Mouse (Mus musculus): ENCODE data around the gene Dhdh. TPM values are rescaled to one million over a fixed set of nuclear protein-coding genes. Genes with fewer than 3 reads are reported as not detected.
"Not testable (repeated sequence)": the region's sequence is repeated elsewhere in the genome, so short reads cannot be mapped to it uniquely, and the experiment has no call there.

Dhdh gene
- total and polyA plus RNA-seq, 2 experiments, result 37.7 to 73.7 TPM

DNA sequence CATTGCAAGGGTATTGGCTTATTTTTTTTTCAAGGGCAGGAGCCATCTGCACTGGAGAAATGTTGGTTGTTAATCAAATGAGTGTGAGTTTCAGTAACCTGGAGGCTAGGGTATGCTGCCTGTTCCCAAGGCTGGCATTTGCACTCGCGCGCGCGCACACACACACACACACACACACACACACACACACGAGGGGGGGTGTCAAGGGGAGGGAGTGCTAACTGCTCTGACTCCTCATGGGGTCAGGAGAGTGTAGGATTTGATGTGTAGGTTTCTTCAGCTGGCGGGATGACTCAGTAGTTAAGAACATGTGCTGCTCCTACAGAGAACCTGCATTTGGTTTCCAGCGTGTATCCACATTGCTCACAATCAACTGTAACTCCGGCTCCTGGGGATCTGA is 2.2 kb upstream of the Dhdh start:
- WGBS, result 27% methylated on average over 9 of the region's 9 CpGs
- Histone ChIP-seq H3K79me2 (ENCODE audit: control insufficient read depth, insufficient read depth, low read length) (peaks cover 9% of the 10 kb centered on the region; the same call in 1 of the 2 replicates), H3K27ac (replicated peaks; ENCODE audit: insufficient read depth, low read depth, low read length) (peak overlapping the region; percentile 91), H3K27me3 (ENCODE audit: control insufficient read depth, insufficient read depth, low read length) (no peaks in the 10 kb centered on the region), H3K9ac (ENCODE audit: low read depth, low read length) (peak overlapping the region; percentile 61), H3K4me1 (ENCODE audit: control insufficient read depth, insufficient read depth, low read length) (peaks cover 41% of the 10 kb centered on the region), H3K4me3 (ENCODE audit: insufficient read depth, low read depth, low read length) (no peak overlapping the region), H3K36me3 (ENCODE audit: control insufficient read depth, insufficient read depth, low read length) (peaks cover 13% of the 10 kb centered on the region; the same call in 1 of the 2 replicates)
- no peak for DNase-seq (ENCODE audit: extremely low read depth, low read depth, low spot score)
- no peak for TF ChIP-seq POLR2A (IDR thresholded peaks at IDR 0.05; ENCODE audit: extremely low read depth, insufficient read depth, low read length)
- TF ChIP-seq CTCF (IDR thresholded peaks at IDR 0.05; ENCODE audit: low read depth, low read length), result no peak

DNA sequence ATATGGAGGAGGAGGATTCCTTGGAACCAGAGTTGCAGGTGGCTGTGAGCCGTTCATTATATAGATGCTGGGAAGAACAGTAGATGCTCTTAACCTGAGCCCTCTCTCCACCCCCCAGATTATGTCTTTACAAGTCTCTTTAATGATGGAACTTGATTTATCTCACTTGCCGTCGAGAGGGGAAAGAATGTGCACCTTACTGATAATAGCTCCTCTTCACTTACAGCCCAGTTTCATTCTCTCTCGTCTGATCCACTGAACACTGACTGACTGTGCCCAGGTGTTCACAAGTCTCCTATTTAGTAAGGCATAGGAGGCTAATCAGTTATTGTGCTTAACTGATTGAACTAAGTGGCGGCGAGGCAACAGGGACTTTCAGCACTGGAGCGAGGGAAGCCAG is 973 bp upstream of the Dhdh start:
- WGBS, result 84% methylated on average over 7 of the region's 7 CpGs
- Histone ChIP-seq H3K4me3 (ENCODE audit: insufficient read depth, low read depth, low read length) (no peak overlapping the region), H3K27me3 (ENCODE audit: control insufficient read depth, insufficient read depth, low read length) (no peaks in the 10 kb centered on the region), H3K9ac (ENCODE audit: low read depth, low read length) (no peak overlapping the region), H3K27ac (replicated peaks; ENCODE audit: insufficient read depth, low read depth, low read length) (peak overlapping the region; percentile 91), H3K79me2 (ENCODE audit: control insufficient read depth, insufficient read depth, low read length) (peaks cover 9% of the 10 kb centered on the region; the same call in 1 of the 2 replicates), H3K4me1 (ENCODE audit: control insufficient read depth, insufficient read depth, low read length) (peaks cover 44% of the 10 kb centered on the region), H3K36me3 (ENCODE audit: control insufficient read depth, insufficient read depth, low read length) (peaks cover 11% of the 10 kb centered on the region; the same call in 1 of the 2 replicates)
- no peak for TF ChIP-seq POLR2A (IDR thresholded peaks at IDR 0.05; ENCODE audit: extremely low read depth, insufficient read depth, low read length)
- no peak for TF ChIP-seq CTCF (IDR thresholded peaks at IDR 0.05; ENCODE audit: low read depth, low read length)
- DNase-seq (ENCODE audit: extremely low read depth, low read depth, low spot score), result no peak

- DNase-seq (ENCODE audit: extremely low read depth, low read depth, low spot score), result peak; percentile 53
- H3K27ac ChIP-seq (replicated peaks; ENCODE audit: insufficient read depth, low read depth, low read length), result peak overlapping the region; percentile 94
- peak overlapping the region; percentile 76 for H3K4me3 ChIP-seq (ENCODE audit: insufficient read depth, low read depth, low read length)
- H3K27me3 ChIP-seq (ENCODE audit: control insufficient read depth, insufficient read depth, low read length), result no peaks in the 10 kb centered on the region
- WGBS, result 16% methylated on average over 11 of the region's 11 CpGs
- peaks cover 44% of the 10 kb centered on the region for H3K4me1 ChIP-seq (ENCODE audit: control insufficient read depth, insufficient read depth, low read length)
- peaks cover 9% of the 10 kb centered on the region; the same call in 1 of the 2 replicates for H3K79me2 ChIP-seq (ENCODE audit: control insufficient read depth, insufficient read depth, low read length)
- TF ChIP-seq POLR2A (IDR thresholded peaks at IDR 0.05; ENCODE audit: extremely low read depth, insufficient read depth, low read length), result no peak
- TF ChIP-seq CTCF (IDR thresholded peaks at IDR 0.05; ENCODE audit: low read depth, low read length), result no peak
- peak overlapping the region; percentile 87 for H3K9ac ChIP-seq (ENCODE audit: low read depth, low read length)
- H3K36me3 ChIP-seq (ENCODE audit: control insufficient read depth, insufficient read depth, low read length), result peaks cover 6% of the 10 kb centered on the region; the same call in 1 of the 2 replicates
Measured at GRCm38 (mm10) chr7:45487861-45488292, 728 bp downstream of the Dhdh start.

- peak within 1 kb of the TSS; percentile 87 for H3K9ac ChIP-seq (ENCODE audit: low read depth, low read length)
- no peaks in the 10 kb centered on the region for H3K27me3 ChIP-seq (ENCODE audit: control insufficient read depth, insufficient read depth, low read length)
- TF ChIP-seq POLR2A (IDR thresholded peaks at IDR 0.05; ENCODE audit: extremely low read depth, insufficient read depth, low read length) (no peak), CTCF (IDR thresholded peaks at IDR 0.05; ENCODE audit: low read depth, low read length) (no peak)
- H3K4me3 ChIP-seq (ENCODE audit: insufficient read depth, low read depth, low read length), result peak within 1 kb of the TSS; percentile 76
- peaks cover 13% of the 10 kb centered on the region; the same call in 1 of the 2 replicates for H3K36me3 ChIP-seq (ENCODE audit: control insufficient read depth, insufficient read depth, low read length)
- DNase-seq (ENCODE audit: extremely low read depth, low read depth, low spot score), result peak; percentile 96
- peaks cover 40% of the 10 kb centered on the region for H3K4me1 ChIP-seq (ENCODE audit: control insufficient read depth, insufficient read depth, low read length)
- peaks cover 9% of the 10 kb centered on the region; the same call in 1 of the 2 replicates for H3K79me2 ChIP-seq (ENCODE audit: control insufficient read depth, insufficient read depth, low read length)
- peak within 1 kb of the TSS; percentile 94 for H3K27ac ChIP-seq (replicated peaks; ENCODE audit: insufficient read depth, low read depth, low read length)
- 39% methylated on average over 12 of the region's 12 CpGs for WGBS
Measured at GRCm38 (mm10) chr7:45486761-45487415, 1.7 kb downstream of the Dhdh start, which contains the start of gene Gm45808. Gm45808 (minus strand) TSS chr7:45486811.

DNA sequence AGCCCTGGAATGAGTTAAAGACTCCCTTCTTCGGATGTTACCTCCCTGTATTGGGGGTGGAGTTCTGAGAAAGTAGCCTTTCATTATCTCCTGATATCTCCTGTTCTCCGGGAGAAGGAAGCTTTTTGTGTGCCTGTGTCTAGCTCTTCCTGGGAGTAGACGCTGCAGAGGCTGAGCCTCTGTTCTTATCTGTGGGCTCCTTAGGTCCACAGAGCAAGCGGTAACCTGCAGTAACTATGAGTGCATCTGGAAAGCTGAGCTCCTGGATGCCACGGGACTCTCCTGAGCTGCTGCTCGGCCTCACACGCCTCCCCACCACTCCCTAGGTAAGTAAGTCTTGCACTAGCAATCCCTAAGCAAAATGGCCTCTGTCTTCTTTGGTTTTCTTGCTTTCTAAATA is 2.4 kb downstream of the Dhdh start:
- H3K27ac ChIP-seq (replicated peaks; ENCODE audit: insufficient read depth, low read depth, low read length), result peak overlapping the region; percentile 94
- peaks cover 41% of the 10 kb centered on the region for H3K4me1 ChIP-seq (ENCODE audit: control insufficient read depth, insufficient read depth, low read length)
- TF ChIP-seq CTCF (IDR thresholded peaks at IDR 0.05; ENCODE audit: low read depth, low read length) (no peak), POLR2A (IDR thresholded peaks at IDR 0.05; ENCODE audit: extremely low read depth, insufficient read depth, low read length) (no peak)
- H3K79me2 ChIP-seq (ENCODE audit: control insufficient read depth, insufficient read depth, low read length), result peaks cover 9% of the 10 kb centered on the region; the same call in 1 of the 2 replicates
- H3K4me3 ChIP-seq (ENCODE audit: insufficient read depth, low read depth, low read length), result no peak overlapping the region
- peaks cover 13% of the 10 kb centered on the region; the same call in 1 of the 2 replicates for H3K36me3 ChIP-seq (ENCODE audit: control insufficient read depth, insufficient read depth, low read length)
- H3K27me3 ChIP-seq (ENCODE audit: control insufficient read depth, insufficient read depth, low read length), result no peaks in the 10 kb centered on the region
- 54% methylated on average over 7 of the region's 7 CpGs for WGBS
- peak overlapping the region; percentile 46 for H3K9ac ChIP-seq (ENCODE audit: low read depth, low read length)
- DNase-seq (ENCODE audit: extremely low read depth, low read depth, low spot score), result no peak

GRCm38 (mm10) chr7:45484985-45485384 is 3.6 kb downstream of the Dhdh start:
- not testable (repeated sequence) for H3K4me3 ChIP-seq (ENCODE audit: insufficient read depth, low read depth, low read length); H3K27me3 ChIP-seq (ENCODE audit: control insufficient read depth, insufficient read depth, low read length); H3K9ac ChIP-seq (ENCODE audit: low read depth, low read length); H3K79me2 ChIP-seq (ENCODE audit: control insufficient read depth, insufficient read depth, low read length); DNase-seq (ENCODE audit: extremely low read depth, low read depth, low spot score)
- Histone ChIP-seq H3K4me1 (ENCODE audit: control insufficient read depth, insufficient read depth, low read length) (peaks cover 39% of the 10 kb centered on the region), H3K27ac (replicated peaks; ENCODE audit: insufficient read depth, low read depth, low read length) (0 out of 2 replicates have a peak overlapping the region, but pooled peaks have one; percentile 13), H3K36me3 (ENCODE audit: control insufficient read depth, insufficient read depth, low read length) (peaks cover 14% of the 10 kb centered on the region; the same call in 1 of the 2 replicates)
- WGBS, result 34% methylated on average over 5 of the region's 5 CpGs

All from liver, adult 2 months (tissue).